Mouse (Mus musculus) forebrain, embryonic 14.5 days (tissue): ENCODE measurements around the gene Daam1. TPM values are rescaled to one million over a fixed set of nuclear protein-coding genes. Genes with fewer than 3 reads are reported as not detected.

Experiments
- ATAC-seq: fragments of 200-750 bp; cut with Nextera tagmentation; 2 replicates; pipeline ENCODE4 v1.8.0; 2017; ENCODE audit warnings: mild to moderate bottlenecking, moderate library complexity
- DNase-seq: peaks from one replicate; pipeline ENCODE4 v3.0.0-alpha.2; 2015; ENCODE audit warnings: low spot score
- H3K27ac ChIP-seq: fragments of 300-500 bp; sonication (generic); 2 replicates; pipeline ENCODE4 v1.5.1; 2014; ENCODE audit warnings: low read depth, mild to moderate bottlenecking, control low read depth, low read length, moderate library complexity
- H3K27me3 ChIP-seq: fragments of 300-500 bp; sonication (generic); replicated peaks from 2 replicates; pipeline ENCODE4 v1.6.1; 2014; ENCODE audit warnings: low read length, control low read depth, mixed read lengths; ENCODE audit not compliant: control insufficient read depth, insufficient read depth
- H3K36me3 ChIP-seq: fragments of 300-500 bp; sonication (generic); 2 replicates; pipeline ENCODE4 v1.6.1; 2014; ENCODE audit warnings: low read length, control low read depth; ENCODE audit not compliant: control insufficient read depth, insufficient read depth
- H3K4me1 ChIP-seq: fragments of 300-500 bp; sonication (generic); 2 replicates; pipeline ENCODE4 v1.6.1; 2014; ENCODE audit warnings: antibody characterized with exemption, low read length, control low read depth; ENCODE audit not compliant: control insufficient read depth, insufficient read depth
- H3K4me2 ChIP-seq: fragments of 300-500 bp; sonication (generic); 2 replicates; pipeline ENCODE4 v1.6.1; 2014; ENCODE audit warnings: mild to moderate bottlenecking, control low read depth, low read length
- H3K4me3 ChIP-seq: fragments of 300-500 bp; sonication (generic); 2 replicates; pipeline ENCODE4 v1.5.1; 2014; ENCODE audit warnings: low read depth, low read length, control low read depth
- H3K9ac ChIP-seq: fragments of 300-500 bp; sonication (generic); 2 replicates; pipeline ENCODE4 v1.6.1; 2014; ENCODE audit warnings: mild to moderate bottlenecking, low read length, control low read depth, moderate library complexity
- H3K9me3 ChIP-seq: fragments of 300-500 bp; sonication (generic); replicated peaks from 2 replicates; pipeline ENCODE4 v1.6.1; 2016; ENCODE audit warnings: low read length, control low read depth, mixed read lengths; ENCODE audit not compliant: control insufficient read depth
- WGBS: fragments of 180-500 bp; shearing (Covaris S2); extraction: QIAGEN DNeasy Blood & Tissue Kit; methylation state at CpG from one replicate; pipeline ENCODE4 v1.1.7; 2014; 5-methylcytosine and 5-hydroxymethylcytosine counted together
- polyA plus RNA-seq: library from polyadenylated mRNA; unstranded; fragments of >200 nt; fragmentation: Nextera tagmentation; extraction: Ambion mirVana; gene quantifications from 2 replicates; pipeline ENCODE4 v1.2.1, GENCODE M21; 2014

Daam1 gene
- polyA plus RNA-seq, 1 experiment from 2014 or later, result 29.9 TPM

GRCm38 (mm10) chr12:71901859-71902258 lies 71.0 kb downstream of the Daam1 start:
- peaks cover 10% of the 10 kb centered on the region for H3K4me1 ChIP-seq
- 94% methylated on average over 6 of the region's 6 CpGs for WGBS
- no peak overlapping the region for H3K9ac ChIP-seq
- H3K36me3 ChIP-seq, result peaks cover 21% of the 10 kb centered on the region
- no peaks in the 10 kb centered on the region for H3K27me3 ChIP-seq
- H3K4me2 ChIP-seq, result no peak overlapping the region
- DNase-seq (no peak), ATAC-seq (no peak)
- H3K4me3 ChIP-seq, result no peak overlapping the region
- 0 out of 2 replicates have a peak, but pooled peaks cover 3% of the 10 kb centered on the region for H3K9me3 ChIP-seq
- no peak overlapping the region for H3K27ac ChIP-seq

- H3K27ac ChIP-seq, result no peak overlapping the region
- peaks cover 14% of the 10 kb centered on the region for H3K4me1 ChIP-seq
- H3K27me3 ChIP-seq, result no peaks in the 10 kb centered on the region
- DNase-seq, result no peak
- H3K4me2 ChIP-seq, result no peak overlapping the region
- 0 out of 2 replicates have a peak, but pooled peaks cover 3% of the 10 kb centered on the region for H3K9me3 ChIP-seq
- no peak overlapping the region for H3K4me3 ChIP-seq
- no peak overlapping the region for H3K9ac ChIP-seq
- WGBS, result 100% methylated on average over 1 of the region's 1 CpGs
- ATAC-seq, result no peak
- H3K36me3 ChIP-seq, result peaks cover 18% of the 10 kb centered on the region
Measured at GRCm38 (mm10) chr12:71902317-71902716, 71.4 kb downstream of the Daam1 start.

GRCm38 (mm10) chr12:71903218-71903617 lies 72.3 kb downstream of the Daam1 start:
- no peak for ATAC-seq

GRCm38 (mm10) chr12:71904310-71904709 lies 73.4 kb downstream of the Daam1 start:
- Histone ChIP-seq H3K9ac (no peak overlapping the region), H3K9me3 (0 out of 2 replicates have a peak, but pooled peaks cover 3% of the 10 kb centered on the region), H3K27me3 (no peaks in the 10 kb centered on the region), H3K4me3 (no peak overlapping the region), H3K36me3 (peaks cover 13% of the 10 kb centered on the region; the same call in 1 of the 2 replicates), H3K4me2 (no peak overlapping the region), H3K27ac (no peak overlapping the region), H3K4me1 (peaks cover 18% of the 10 kb centered on the region)
- DNase-seq (no peak), ATAC-seq (no peak)
- 85% methylated on average over 4 of the region's 4 CpGs for WGBS

More at GRCm38 (mm10) chr12:71903218-71903617, 72.3 kb downstream of the Daam1 start:
- no peak overlapping the region for H3K4me3 ChIP-seq
- H3K27ac ChIP-seq, result no peak overlapping the region
- no peak overlapping the region for H3K9ac ChIP-seq
- no peak for DNase-seq
- 95% methylated on average over 4 of the region's 4 CpGs for WGBS
- no peaks in the 10 kb centered on the region for H3K27me3 ChIP-seq
- peaks cover 18% of the 10 kb centered on the region for H3K4me1 ChIP-seq
- H3K4me2 ChIP-seq, result no peak overlapping the region
- H3K36me3 ChIP-seq, result peaks cover 13% of the 10 kb centered on the region
- H3K9me3 ChIP-seq, result 0 out of 2 replicates have a peak, but pooled peaks cover 3% of the 10 kb centered on the region

GRCm38 (mm10) chr12:71904926-71905325 lies 74.0 kb downstream of the Daam1 start:
- Histone ChIP-seq H3K27ac (no peak overlapping the region), H3K27me3 (no peaks in the 10 kb centered on the region), H3K4me3 (no peak overlapping the region), H3K36me3 (peaks cover 13% of the 10 kb centered on the region; the same call in 1 of the 2 replicates), H3K9me3 (0 out of 2 replicates have a peak, but pooled peaks cover 3% of the 10 kb centered on the region), H3K9ac (no peak overlapping the region), H3K4me2 (no peak overlapping the region), H3K4me1 (peaks cover 18% of the 10 kb centered on the region)
- DNase-seq, result no peak
- no peak for ATAC-seq
- 84% methylated on average over 4 of the region's 4 CpGs for WGBS

GRCm38 (mm10) chr12:71905640-71906320 lies 74.9 kb downstream of the Daam1 start:
- Histone ChIP-seq H3K4me1 (peaks cover 18% of the 10 kb centered on the region), H3K36me3 (peaks cover 13% of the 10 kb centered on the region; the same call in 1 of the 2 replicates), H3K9me3 (0 out of 2 replicates have a peak, but pooled peaks cover 3% of the 10 kb centered on the region), H3K27ac (peak overlapping the region; percentile 52; the same call in 1 of the 2 replicates), H3K4me3 (no peak overlapping the region), H3K27me3 (no peaks in the 10 kb centered on the region), H3K9ac (no peak overlapping the region), H3K4me2 (no peak overlapping the region)
- WGBS, result 93% methylated on average over 13 of the region's 13 CpGs
- ATAC-seq, result no peak
- DNase-seq, result no peak

GRCm38 (mm10) chr12:71906582-71907267 lies 75.8 kb downstream of the Daam1 start:
- Histone ChIP-seq H3K4me3 (no peak overlapping the region), H3K9me3 (0 out of 2 replicates have a peak, but pooled peaks cover 3% of the 10 kb centered on the region), H3K27me3 (no peaks in the 10 kb centered on the region), H3K9ac (no peak overlapping the region), H3K4me2 (no peak overlapping the region), H3K4me1 (peaks cover 18% of the 10 kb centered on the region), H3K27ac (peak overlapping the region; percentile 52; the same call in 1 of the 2 replicates), H3K36me3 (peaks cover 8% of the 10 kb centered on the region; the same call in 1 of the 2 replicates)
- 71% methylated on average over 12 of the region's 12 CpGs for WGBS
- DNase-seq, result peak; percentile 71
- ATAC-seq, result peak; percentile 89

GRCm38 (mm10) chr12:71908984-71909383 lies 78.1 kb downstream of the Daam1 start:
- no peak overlapping the region for H3K9ac ChIP-seq
- H3K4me2 ChIP-seq, result no peak overlapping the region
- H3K4me3 ChIP-seq, result no peak overlapping the region
- no peaks in the 10 kb centered on the region for H3K36me3 ChIP-seq
- H3K27ac ChIP-seq, result no peak overlapping the region
- no peak for ATAC-seq
- no peaks in the 10 kb centered on the region for H3K27me3 ChIP-seq
- 78% methylated on average over 5 of the region's 5 CpGs for WGBS
- no peaks in the 10 kb centered on the region for H3K9me3 ChIP-seq
- DNase-seq, result no peak
- H3K4me1 ChIP-seq, result peaks cover 25% of the 10 kb centered on the region
